Mouse (Mus musculus) c-Kit-negative CD71-positive TER-119-positive erythroid progenitor cells, embryonic 14.5 days (primary cell): ENCODE results near the gene Zic1.

ENCODE experiments used
- DNase-seq: peaks from one replicate; pipeline ENCODE4 v3.0.0-alpha.2; 2013; ENCODE audit warnings: low read depth, low spot score

Gene Zic1

DNA sequence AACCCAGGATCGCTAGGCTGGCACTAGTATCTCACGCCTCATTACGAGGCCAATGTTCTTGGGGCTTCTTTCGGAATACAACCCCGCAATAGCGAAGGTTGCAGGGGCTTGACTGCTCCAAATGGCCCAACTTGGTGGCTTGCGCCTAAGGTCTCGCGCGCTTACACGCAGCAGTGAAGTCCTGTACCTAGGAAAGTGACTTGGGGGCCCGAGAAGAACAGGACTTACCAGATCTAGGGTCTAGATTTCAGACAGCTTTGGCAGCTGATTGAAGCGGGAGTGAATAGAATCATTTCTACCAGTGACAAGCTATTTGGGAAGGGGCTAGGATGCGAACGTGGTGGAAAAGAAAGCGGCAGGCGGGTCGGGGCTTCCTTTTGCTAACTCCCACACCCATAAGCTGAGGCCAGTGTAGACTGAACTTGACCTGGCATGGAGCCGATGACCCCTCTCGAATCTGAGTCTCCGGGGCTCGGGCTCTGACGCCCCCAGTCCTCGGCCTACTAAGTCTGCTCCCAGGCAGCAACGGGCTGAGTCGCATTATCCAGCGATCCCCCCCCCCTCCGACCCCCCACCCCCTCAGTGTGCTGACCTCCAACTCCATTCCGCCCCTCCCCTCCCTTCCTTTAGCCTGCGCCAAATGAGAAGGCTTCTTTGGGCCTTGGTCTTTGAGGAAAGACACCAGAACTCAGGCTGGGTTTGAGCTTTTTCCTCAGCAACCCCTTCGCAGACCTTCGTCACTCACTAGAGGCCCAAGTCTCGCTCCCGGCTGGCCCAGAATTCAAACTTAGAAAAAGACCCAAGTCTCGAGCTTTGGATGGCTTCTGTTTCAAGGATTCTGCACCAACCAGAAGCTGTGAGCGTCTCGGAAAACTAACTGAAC, 11.8 kb downstream of the Zic1 start:
- DNase-seq: no peak

DNA sequence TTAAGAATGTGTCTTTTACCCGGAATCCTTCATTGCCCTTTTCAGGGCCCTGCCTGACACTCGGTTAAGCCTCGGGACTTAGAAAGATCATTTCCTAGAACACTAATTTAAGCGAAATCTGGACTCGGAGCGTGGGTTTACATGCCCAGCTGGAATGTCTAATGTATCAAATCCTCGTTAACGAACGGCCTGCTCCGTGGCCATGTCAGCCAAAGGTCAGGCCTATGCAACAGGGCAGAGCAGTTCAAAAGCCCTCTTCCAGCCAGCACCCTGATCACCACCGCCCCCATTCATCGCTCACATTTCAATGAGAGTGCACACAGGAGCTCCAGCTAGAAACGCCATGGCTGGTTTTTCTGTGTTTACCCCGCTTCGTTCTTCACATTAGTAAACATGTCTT, 12.8 kb downstream of the Zic1 start:
- no peak for DNase-seq

DNA sequence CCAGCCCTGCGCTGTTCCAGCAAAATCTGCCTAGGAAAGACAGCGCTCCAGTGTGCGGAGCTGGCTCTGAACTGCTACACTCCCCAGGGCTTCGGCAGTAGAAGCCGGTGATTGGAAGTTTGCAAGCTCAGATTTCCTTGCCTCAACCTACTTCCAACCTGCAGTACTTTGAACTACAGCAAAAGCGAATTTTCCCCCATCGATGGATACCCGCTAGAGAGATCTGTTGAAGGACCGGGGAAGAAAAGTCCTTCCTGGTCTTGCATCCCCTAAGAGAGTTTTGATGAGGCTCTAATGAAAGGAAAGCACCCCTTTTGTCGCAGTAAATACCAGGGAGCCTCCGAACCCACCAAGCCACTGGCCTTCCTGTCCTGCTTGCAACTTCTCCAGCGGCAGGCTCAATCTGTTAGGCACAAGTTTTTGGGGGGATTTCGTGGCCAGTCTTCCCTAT, 13.6 kb downstream of the Zic1 start:
- DNase-seq: no peak

DNA sequence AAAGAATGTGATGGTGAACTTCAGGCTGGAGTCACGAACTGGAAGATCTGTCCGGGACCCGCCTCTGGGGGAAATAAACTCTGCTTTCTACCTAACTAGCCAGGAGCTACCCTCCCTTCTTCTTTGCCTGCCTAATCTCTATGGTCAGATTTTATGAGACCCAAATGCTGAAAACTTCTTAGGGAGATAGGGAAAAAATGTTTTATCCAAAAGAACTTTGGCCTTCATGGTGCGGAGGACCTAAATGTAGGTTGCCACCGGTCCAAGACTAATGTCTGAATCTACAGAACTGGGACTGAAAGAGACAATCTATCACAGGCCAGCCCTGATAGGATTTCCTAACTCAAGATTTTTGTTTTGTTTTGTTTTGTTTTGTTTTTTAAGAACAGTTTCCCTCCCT, 14.2 kb downstream of the Zic1 start:
- DNase-seq: no peak

DNA sequence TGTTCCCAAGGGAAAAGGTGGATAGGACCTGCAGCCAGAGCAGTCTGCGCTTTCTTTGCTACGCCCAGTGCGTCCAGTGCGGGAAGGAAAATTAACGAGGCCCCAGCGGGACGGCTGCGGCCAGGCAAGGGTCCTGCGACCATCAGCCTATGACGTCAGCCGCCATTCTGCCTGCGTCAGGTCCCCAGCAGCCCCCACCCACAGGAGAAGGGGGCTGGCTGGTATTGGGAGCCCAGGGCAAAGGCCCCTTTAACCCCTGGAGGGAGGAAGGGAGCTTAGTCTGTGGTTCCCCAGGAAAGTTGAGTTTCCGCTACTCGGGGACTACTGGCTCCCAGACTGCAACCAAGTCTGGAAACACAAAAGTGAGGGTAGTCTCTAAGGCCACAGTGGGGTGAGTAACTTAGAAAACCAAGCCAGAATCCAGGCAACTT, 14.7 kb downstream of the Zic1 start:
- DNase-seq: no peak

DNA sequence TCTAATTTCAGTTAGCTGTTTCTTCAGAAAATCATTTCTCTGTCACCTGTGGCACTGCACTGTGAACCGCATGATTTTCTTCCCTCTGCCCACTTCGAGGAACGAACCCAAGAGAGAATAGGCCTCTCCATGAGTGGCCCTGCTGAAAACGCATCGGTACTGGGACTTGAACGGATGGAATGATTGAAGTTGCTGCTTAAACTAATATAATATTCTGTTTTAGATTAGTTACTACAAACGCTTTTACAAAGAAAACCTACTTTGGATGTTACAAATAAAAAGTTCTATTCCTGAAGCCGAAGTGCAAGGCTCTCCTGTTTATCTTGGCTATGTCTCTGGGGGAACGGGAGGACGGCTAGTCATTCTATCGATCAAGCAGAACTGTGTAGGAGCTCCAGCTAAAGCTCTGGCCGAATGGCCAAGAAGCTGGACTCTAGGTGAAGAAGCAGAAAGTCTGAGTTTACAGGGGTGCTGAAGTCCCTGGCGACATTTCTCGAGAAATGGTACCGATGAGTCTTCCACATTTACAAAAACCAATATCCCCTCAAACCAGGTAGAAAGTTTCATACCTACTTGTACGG, 15.3 kb downstream of the Zic1 start:
- no peak for DNase-seq

DNA sequence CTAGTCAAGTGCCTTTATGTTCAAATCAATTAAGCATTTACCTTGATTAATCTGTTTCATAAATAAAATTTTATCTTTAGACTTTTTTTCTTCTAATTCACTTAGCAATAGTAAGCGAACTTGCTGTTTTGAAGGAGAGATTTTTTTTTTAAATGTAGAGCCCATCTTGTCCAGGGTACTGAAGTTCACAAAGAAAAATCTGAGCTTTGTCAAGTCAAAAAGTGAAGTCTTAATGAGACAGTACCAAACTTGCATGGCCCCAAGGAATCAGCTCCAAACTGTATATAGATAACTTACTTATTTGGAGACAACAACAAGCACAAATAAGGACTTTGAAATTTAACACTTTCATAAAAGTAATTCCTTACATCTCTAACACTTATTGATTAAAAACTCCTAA, 16.9 kb downstream of the Zic1 start:
- no peak for DNase-seq

DNA sequence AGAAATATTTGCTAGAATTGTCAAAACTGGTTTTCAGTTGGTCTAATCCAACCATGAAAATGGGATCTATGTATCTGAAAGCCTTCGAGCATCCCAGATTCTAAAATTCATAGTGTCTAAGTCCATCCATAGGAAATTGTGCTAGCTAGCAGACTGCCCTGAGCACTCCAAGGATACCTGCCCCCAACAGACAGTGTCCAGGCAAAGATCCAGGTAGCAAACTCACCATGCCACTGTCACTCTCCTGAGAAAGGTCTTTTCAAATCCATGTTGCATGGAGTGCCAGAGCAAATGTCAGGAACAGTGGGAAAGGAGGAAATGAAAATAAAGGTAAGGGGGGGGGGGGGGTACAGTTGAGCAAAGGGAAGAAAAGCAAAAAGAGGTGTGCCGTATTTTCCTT, 18.0 kb downstream of the Zic1 start:
- DNase-seq: no peak
